Mouse (Mus musculus): Measurements from ENCODE around the gene Rexo1. TPM values are rescaled to one million over a fixed set of nuclear protein-coding genes. Genes with fewer than 3 reads are reported as not detected.

The Rexo1 gene
- total RNA-seq, 2 experiments from 2014 or later, result 44.8 to 48.1 TPM

DNA sequence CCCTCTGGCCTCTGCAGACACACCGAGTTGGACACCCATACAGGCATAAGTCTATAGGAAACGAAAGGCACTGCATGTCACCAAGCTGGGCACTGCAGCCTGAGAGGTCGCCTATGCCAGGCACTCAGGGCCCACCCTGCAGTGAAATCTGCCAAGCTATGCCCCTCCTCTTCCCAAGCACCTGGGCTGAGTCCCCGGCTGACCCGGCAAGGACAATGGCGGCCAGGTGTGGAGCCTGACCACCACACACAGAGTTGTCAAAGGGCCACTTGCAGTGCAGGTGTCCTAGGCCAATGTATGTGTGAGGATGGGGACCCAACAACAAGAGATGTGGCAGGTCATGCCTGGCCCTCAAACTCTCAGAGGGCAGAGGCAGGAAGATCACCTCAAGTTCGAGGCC lies 1.9 kb downstream of the Rexo1 start:
- no peak for DNase-seq (ENCODE audit: low spot score in 2 of 2)

DNA sequence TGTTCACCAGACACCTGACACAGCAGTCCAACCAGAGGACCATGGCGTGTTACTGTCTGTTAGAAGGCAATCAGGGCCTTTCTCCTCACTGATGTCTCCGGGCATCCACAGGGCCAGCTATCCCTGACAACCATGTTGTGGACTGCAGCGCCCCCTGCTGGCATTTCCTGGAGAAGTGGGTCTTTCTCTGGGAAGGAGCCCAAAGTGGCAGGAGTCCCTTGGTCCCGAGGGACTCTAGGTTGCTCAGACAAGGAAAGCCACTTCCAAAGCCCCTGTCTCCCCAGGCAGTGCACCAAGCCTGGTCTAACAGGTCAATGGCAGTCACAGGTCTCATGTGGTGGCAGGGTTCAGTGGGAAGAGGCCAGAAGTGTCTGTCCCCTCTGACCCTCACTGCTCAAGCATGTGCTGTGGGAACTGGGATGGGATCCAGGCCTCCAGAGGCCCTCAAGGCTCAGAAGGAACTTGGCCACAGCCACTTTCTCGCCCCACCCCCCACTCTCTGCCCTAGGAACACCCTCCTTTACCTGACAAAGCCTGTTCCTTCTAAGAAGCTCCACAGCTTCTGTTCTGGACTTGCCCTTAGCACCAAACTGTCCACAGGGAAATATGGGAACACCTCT lies 3.9 kb downstream of the Rexo1 start:
- DNase-seq (ENCODE audit: low spot score in 2 of 2), result peak in 1 of 2 experiments; percentile 82

DNA sequence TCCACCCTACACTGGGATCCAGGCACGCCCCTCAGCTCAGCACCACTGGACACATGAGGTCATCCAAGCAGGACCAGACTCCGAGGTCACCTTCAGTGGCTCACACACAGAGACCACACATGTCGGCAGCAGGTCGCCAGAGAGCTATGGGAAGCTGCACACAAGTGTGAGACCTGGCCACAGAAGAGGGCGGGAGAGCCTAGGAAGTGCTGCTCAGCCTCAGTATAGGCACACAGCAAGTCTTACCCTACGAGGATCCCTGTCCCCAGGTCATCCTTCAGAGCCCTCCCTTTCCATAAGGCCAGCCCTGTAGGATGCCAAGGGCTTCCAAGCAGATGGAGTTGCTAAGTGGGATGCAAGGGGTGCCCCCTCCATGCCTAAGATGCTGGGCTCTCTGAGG lies 7.4 kb downstream of the Rexo1 start:
- DNase-seq (ENCODE audit: low spot score in 2 of 2), result no peak

DNA sequence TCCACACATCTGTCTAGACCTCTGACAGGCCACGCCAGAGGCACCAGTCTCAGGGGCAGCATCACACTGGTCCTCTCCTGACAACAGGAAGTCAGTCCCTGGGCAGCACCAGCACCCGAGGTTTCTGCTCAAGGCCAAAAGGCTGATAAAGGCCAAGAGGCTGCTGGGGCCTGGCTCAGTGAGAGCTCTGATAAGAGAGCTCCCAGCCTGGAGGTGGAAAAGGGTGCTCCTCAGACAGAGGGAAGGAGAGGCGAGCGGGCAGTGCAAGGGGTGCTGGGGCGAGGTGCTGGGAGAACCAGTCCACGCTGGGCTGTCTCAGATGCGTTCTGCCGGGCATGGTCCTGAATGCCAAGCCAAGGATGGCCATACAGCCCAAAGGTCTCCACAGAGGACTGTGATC lies 7.8 kb downstream of the Rexo1 start:
- DNase-seq (ENCODE audit: low spot score in 2 of 2), result no peak

DNA sequence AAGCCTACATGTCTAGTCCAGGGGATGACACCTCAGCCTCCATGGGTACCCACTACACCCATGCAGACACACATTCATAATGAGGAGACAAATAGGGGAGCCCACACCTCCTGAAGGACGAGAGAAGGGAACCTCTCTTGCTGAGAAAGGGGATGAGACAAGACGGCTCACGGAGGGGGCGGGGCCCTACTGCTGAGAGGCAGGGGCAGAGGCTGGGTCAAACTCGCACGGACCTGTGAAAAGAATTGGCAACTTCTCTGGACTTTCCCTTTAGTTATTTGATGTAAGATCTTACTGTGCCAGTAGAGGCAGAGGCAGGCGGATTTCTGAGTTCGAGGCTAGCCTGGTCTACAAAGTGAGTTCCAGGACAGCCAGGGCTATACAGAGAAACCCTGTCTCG lies 9.0 kb downstream of the Rexo1 start:
- DNase-seq (ENCODE audit: low spot score in 2 of 2), result no peak

DNA sequence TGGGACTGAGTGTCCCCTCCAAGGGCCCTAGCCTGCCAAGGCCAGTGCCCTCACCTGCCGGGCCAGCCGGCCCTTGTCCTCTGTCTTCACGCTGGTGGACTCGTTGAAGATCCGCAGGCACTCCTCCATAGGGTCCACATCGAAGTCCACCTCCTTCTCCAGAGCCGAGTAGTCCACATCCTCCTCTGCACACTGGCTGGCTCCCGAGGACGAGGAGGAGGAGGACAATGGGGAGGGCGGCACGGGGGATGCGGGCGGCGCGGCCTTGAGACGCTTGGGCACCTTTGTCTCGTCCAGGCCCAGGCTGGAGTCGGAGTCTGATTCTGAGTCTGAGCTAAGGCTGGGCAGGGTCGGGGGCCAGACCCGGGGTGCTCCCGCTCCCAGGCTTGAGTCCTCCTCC lies 12.1 kb downstream of the Rexo1 start:
- no peak for DNase-seq (ENCODE audit: low spot score in 2 of 2)

DNA sequence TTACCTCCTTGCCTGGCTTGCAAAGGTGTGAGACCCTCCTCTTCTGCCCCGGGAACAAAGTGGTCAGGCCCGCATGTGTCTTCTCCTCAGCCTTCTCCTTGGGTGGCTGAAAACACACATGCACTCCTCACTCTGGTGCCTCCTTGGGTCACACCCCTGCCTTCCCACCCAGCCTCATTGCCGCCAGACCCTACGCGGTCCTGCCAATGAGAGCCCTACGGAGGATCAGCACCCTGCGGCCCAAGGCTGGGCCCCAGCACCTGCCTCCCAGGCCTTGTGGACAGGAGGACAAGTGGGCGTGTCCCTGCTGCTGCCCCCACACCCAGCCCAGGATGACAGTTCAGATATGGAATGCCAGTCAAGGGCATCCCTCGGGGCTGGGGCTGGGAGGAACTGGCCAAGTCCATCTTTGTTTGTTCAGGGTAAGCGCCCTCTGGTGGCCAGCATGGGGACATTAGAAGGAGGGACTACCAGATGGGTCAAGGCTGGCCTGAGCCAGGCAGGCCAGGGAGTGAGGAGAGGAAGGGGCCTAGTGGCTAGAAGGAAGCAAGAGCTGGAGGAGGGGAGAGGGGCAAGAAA lies 12.8 kb downstream of the Rexo1 start:
- DNase-seq (ENCODE audit: low spot score in 2 of 2), result no peak

DNA sequence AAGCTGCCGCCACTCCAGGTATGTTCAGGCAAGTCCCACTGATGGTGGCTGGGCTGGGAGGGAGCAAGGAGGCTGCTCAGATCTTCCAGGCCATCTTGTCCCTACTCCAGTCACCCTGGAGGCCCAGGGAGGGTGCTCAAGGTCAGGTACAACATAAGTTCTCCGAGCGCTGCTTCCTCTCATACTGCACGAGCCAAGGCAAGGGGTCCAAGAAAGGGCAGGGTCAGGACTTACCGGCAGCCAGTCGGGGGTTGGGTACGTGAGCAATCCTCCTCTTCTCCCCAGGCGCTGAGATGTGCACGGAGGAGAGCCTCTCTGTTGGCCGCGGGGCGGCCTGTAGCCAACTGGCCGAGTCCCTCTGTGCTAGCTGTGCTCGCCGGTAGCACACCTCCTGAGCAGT lies 13.8 kb downstream of the Rexo1 start:
- no peak for DNase-seq (ENCODE audit: low spot score in 2 of 2)

DNA sequence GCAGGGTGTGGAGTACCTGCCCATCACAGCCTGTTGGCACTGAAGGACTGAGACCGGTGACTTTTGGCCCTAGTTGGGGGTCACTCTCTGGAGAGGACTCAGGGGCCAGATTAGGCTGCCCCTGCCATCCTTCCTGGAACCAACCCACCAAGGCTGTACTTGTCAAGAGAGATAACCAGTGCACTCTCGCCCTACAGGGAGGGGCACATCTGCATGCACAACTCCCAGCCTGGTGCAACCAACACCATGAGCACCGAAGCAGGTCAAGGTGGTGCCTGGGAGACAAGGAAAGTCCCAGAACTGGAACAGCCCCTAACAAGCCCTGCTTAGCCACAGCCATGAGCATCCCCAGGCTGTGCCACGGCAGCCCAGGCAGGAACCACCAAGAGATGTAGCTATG lies 14.4 kb downstream of the Rexo1 start:
- no peak for DNase-seq (ENCODE audit: low spot score in 2 of 2)

DNA sequence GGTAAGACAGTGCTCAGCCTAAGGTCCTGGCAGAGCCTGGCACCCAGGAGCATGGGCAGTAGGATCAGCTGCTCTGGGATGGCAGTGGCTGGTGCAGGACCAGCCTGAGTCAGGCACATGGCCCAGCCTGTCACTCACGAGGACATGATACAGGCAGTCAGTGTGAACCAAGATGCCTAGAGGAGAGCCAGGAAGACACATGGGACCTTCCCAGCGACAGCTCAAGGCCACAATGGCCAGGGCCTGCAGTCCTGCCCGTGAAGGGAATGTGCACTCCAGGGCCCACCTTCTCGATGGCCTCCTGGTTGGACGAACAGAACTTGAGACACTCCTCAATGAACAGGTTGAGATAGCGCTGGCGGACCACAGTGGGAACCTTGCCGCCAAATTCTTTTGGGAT lies 15.8 kb downstream of the Rexo1 start:
- no peak for DNase-seq (ENCODE audit: low spot score in 2 of 2)

DNA sequence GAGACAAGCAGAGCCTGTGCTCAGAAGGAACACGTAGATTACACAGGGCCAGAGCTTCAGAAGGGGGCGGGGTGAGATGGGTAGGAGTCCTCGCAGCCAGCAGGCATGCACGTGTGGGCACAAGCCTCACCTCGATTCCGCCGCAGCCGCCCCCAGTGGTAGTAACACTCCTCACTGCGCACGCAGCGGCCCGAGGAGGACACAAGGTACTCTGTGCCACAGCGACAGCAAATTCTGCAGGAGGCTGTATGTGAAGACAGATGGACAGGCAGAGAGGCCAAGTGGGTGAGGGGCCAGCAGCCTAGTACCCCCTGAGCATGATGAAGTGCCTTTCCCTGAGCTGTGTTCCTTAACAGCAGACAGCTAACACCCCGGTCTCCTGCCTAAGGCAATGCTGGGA lies 17.5 kb downstream of the Rexo1 start:
- no peak for DNase-seq (ENCODE audit: low spot score in 2 of 2)

DNA sequence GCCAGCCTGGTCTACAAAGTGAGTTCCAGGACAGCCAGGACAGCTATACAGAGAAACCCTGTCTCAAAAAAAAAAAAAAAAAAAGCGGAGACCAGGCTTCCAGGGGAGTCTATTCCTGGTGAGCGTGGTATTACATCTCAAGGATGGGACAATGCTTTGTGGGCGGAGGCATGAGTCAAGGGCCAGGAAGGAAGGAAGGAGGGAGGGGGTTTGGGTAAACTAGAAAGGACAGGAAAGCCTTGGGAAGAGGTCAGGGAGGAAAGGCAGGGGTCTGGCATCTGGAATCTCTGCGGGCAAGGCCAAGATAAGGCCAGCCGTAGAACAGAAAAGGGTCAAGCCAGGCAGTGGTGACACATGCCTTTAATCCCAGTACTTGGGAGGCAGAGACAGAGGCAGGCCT lies 21.9 kb downstream of the Rexo1 start:
- DNase-seq (ENCODE audit: low spot score in 2 of 2), result no peak

DNA sequence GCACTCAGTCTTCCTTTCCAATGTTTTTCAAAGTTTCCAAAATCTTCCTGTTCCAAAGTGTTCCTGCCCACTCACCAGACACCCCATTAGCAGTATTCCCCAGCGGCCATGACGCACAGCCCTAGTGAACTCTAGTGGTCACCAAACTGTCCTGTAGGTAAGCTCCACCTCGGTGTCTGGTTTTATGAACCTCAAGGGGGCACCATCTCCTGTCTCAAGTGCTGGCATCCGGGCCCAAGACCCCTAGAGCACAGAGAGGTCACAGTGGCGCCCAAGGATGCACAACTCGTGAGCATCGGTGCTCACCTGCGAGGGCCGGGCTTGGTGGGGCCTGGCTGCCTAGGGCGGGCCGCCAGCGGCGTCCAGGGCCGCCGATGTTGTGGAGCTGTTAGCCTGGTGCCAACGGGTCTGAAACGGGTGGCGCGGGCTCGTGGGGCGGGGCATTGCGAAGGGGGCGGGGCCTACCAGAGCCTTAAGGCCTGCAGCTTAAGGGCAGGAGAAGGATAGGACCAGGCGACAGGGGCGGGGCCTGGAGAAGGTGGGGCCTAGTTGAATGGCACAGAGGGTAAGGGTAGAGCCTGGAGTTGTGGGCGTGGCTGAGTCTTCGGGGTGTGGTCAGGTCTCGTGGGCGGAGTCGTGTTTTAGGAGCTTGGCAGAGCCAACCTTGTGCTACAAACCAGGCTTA lies 22.5 kb downstream of the Rexo1 start, which contains the start of gene Atp8b3:
TSS of gene Atp8b3 (minus strand) at position 415 of the 685 bp plus-strand sequence.
- no peak for DNase-seq (ENCODE audit: low spot score in 2 of 2)

DNA sequence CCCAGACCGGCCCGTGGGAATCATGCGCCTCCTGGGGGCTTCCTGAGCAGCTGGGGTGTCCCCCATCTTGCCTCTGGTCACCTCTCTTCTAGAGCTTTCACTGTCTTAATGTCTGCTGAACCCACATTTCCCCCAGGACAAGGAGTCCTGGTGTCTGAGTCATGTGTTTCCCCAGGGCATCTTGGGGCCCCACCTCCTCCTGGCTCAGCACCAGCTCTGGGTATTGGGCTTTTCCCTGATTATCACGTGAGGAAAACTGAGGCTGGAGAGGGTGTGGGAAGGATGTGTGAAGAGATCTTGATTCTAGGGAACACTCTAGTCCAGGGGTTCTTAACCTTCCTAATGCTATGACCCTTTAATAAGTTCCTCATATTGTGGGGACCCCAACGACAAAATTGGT lies 23.2 kb downstream of the Rexo1 start:
- no peak for DNase-seq (ENCODE audit: low spot score in 2 of 2)

DNA sequence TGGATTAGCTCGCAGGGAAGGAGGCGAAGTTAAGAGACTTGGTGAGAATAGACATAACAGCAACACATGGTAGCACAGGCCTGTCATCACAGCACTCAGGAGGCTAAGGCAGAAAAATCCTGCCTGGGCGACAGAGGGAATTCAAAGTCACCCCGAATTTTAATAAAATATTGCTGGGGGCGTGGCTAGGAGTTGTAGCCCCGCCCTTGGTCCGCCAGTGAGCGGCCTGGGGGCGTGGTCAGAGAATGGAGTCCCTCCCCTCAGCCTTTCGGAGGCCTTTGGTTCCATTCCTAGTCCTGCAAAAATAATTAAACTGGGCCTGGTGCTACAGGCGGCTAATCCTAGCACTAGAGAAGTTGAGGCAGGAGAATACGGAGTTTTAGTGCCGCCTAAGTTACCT lies 25.6 kb downstream of the Rexo1 start:
- no peak for DNase-seq (ENCODE audit: low spot score in 2 of 2)

DNA sequence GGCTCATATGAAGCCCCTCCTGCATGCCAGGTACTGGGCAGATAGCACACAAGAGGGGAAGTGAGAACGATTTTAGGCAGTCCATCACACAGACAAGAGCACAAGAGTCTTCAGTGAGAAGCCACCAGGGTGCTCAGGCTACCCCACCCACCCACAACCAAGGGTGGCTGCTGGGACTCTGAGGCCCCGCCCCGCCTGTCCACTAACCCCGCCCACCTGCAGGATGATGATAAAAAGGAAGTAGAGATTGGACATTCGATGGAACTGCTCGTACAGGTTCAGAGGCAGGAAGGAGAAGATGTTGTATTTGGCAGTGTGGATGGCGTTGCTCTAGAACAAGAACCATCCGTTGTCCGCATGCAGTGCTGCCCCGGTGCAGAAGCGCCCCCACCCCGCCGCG lies 26.3 kb downstream of the Rexo1 start:
- DNase-seq (ENCODE audit: low spot score in 2 of 2), result no peak

DNA sequence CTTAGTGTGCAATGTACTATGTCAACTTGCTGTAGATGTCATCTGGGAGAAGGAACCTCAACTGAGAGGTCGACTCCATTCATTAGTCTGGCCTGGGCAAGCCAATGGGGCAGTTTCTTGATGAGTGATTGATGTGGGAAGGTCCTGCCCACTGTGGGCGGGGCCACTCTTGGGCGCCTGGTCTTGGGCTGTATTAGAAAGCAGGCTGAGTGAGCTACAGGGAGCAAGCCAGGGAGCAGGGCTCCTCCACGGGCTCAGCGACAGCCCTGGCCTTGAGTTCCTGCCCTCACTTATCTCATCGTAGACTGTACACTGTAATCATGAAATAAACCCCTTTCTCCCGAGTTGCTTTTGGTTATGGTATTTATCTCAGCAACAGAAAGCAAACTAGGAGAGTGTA lies 27.7 kb downstream of the Rexo1 start:
- DNase-seq (ENCODE audit: low spot score in 2 of 2), result no peak

DNA sequence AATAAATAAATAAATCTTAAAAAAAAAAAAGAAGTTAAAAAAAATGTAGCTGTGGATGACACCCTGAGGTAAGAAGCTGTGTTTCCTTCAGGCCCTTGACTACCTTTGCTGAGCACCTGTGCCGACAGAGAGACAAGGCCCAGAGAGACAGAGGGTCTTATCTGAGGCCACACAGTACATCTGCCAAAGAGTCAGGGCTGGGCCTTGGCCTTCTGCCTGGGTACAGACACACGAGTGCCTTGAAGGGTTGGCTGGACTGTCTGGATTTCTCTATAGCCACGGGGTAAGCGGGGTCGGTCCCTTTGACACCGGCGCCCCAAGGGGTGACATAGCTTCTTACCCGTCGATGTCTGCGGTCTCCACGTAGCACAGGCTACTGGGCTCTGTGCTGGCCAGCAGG lies 28.6 kb downstream of the Rexo1 start:
- no peak for DNase-seq (ENCODE audit: low spot score in 2 of 2)

DNA sequence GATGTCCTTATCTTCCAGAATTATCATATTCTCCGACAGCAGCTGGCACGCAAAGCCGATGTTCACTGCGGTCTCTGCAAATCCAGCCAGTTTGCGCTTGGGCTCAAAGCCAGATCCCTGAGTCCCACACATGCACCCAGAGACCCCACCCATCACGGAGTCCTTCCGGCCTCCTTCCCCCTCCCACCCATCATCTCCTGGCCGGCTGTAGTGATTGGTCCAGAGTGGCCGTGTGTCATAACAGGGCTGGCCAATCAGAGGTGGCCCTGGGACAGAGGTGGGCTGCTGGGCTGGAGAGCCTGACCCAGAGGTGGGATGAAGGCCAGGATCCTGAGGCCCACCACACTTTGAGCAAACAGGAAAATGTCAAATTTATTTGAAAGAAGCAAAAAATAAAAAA lies 35.2 kb downstream of the Rexo1 start:
- no peak for DNase-seq (ENCODE audit: low spot score in 2 of 2)

DNA sequence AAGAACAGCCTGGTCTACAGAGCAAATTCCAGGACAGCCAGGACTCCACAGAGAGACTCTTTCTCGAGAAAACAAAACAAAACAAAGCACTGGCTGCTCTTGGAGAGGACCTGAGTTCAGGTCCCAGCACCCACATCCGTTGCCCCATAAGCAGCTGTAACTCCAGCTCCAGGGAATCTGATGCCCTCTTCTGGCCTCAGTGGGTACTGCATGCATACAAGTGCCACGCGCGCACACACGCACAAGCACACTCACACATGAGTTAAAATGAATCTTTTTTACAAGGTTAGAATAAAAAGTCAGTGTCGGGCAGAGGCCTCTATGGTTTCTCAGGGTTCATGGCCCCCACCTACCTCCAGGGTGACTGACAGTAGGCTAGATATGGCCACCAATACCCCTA lies 38.1 kb downstream of the Rexo1 start:
- no peak for DNase-seq (ENCODE audit: low spot score in 2 of 2)

DNA sequence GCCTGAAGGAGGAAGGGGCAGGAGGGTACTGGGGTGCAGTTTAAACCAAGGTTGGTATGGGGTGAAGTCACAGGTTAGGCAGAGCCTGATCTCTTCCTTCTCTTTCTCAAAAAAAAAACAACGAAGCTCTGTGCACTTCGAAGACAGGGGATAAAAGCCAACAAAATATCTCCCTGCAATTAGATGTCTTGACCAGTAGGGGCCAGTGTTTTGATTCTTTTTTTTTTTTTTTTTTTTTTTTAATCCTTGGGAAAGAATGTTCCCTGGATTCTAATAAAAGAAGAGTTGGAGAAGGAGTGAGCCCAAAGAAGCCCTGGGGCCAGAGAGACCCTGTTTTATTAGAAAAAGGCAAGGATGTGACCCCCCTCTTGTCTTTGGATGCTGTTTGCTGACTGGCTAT lies 42.1 kb downstream of the Rexo1 start:
- no peak for DNase-seq (ENCODE audit: low spot score in 2 of 2)

DNA sequence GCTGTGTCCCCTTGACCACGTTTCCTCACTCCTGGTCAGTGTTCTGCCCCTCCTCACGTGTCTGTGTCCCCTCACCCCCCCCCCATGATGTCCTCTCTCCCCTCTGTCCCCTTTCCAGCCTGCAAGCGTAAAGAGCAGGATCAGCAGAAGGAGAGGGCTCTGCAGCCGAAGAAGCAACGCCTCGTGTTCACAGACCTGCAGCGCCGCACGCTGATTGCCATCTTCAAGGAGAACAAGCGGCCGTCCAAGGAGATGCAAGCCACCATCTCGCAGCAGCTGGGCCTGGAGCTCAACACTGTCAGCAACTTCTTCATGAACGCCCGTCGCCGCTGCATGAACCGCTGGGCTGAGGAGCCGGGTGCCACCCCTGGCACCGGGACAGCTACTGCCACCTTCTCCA lies 47.6 kb downstream of the Rexo1 start:
- DNase-seq (ENCODE audit: low spot score in 2 of 2), result no peak

DNA sequence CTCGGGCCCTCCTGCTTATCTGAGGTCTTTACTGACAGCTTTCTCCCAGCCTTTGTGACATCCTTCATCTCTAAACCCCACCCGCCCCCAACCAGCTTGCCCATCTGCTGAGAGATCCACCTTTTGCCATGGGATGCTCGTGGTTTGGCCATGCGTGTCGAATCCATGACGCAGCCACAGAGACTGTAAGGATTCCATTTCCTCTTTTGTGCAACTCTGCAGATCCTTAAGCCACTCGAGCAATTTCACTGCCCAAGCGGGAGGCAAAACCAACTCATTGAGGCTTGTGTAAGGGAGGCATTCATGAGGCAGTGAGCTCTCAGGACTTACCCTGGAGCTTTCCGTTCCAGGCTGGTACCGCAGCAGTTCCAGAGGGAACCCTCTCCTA lies 51.1 kb downstream of the Rexo1 start:
- no peak for DNase-seq (ENCODE audit: low spot score in 2 of 2)

Measured in layer of hippocampus, adult 18-20 months (tissue).